Mouse (Mus musculus) G1E (cell line): ENCODE measurements around the gene Trim62. TPM values are rescaled to one million over a fixed set of nuclear protein-coding genes. Genes with fewer than 3 reads are reported as not detected.

ENCODE experiments used
- ATAC-seq: 2 replicates; pipeline ENCODE4 v1.8.0; 2016; ENCODE audit warnings: mild to moderate bottlenecking; ENCODE audit not compliant: insufficient number of reproducible peaks, poor library complexity, low FRiP score, severe bottlenecking; ENCODE audit errors: extremely low read depth
- DNase-seq: peaks from one replicate; pipeline ENCODE4 v3.0.0; 2012; ENCODE audit warnings: low spot score
- H3K27me3 ChIP-seq: 2 replicates; pipeline ENCODE4 v1.6.1; 2012; ENCODE audit warnings: mild to moderate bottlenecking, low read length, inconsistent platforms; ENCODE audit not compliant: insufficient read depth
- H3K36me3 ChIP-seq: replicated peaks from 2 replicates; pipeline ENCODE3; 2012; ENCODE audit warnings: mild to moderate bottlenecking, inconsistent platforms
- H3K4me1 ChIP-seq: 2 replicates; pipeline ENCODE4 v1.6.1; 2012; ENCODE audit warnings: low read depth, low read length, inconsistent platforms, mixed read lengths; ENCODE audit not compliant: insufficient read depth
- H3K4me3 ChIP-seq: 2 replicates; pipeline ENCODE4 v1.5.1; 2012; ENCODE audit warnings: low read depth, mild to moderate bottlenecking, inconsistent platforms, low read length, moderate library complexity, mixed read lengths
- H3K9me3 ChIP-seq: replicated peaks from 2 replicates; pipeline ENCODE4 v1.6.1; 2012; ENCODE audit warnings: inconsistent platforms
- CTCF ChIP-seq: IDR thresholded peaks from 2 replicates; pipeline ENCODE4 v1.5.1; 2012; ENCODE audit warnings: low read depth, low read length, inconsistent platforms, mixed read lengths
- GATA1 ChIP-seq: IDR thresholded peaks from 2 replicates; pipeline ENCODE4 v1.6.1; 2012; ENCODE audit warnings: borderline replicate concordance, low read length, inconsistent platforms, mixed read lengths
- GATA2 ChIP-seq: IDR thresholded peaks from 2 replicates; pipeline ENCODE4 v1.6.1; 2012; ENCODE audit warnings: low read depth, low read length, inconsistent platforms, borderline replicate concordance
- POLR2AphosphoS5 ChIP-seq: IDR thresholded peaks from 2 replicates; pipeline ENCODE4 v1.6.1; 2012; ENCODE audit warnings: low read depth, low read length, inconsistent platforms; ENCODE audit not compliant: insufficient replicate concordance
- TAL1 ChIP-seq: conservative IDR thresholded peaks from 2 replicates; pipeline ENCODE4 v1.6.1; 2012; ENCODE audit warnings: low read depth, low read length, inconsistent platforms, mixed read lengths
- polyA plus RNA-seq: library from polyadenylated mRNA; stranded (reverse); fragments of >175 nt; gene quantifications from 2 replicates; pipeline ENCODE4 v1.2.3, GENCODE M21; 2012
- total RNA-seq, 2 experiments: library from RNA; stranded (forward) in 1 of 2; stranded (reverse) in 1 of 2; fragments of 200-1000 nt in 1 of 2; fragments of >200 nt in 1 of 2; fragmentation: Nextera tagmentation in 1 of 2; gene quantifications; 2 replicates each; pipeline ENCODE4 v1.2.3; 2014 to 2017

Gene Trim62
- total and polyA plus RNA-seq, 3 experiments = 0.16 TPM; not detected in 2

DNA sequence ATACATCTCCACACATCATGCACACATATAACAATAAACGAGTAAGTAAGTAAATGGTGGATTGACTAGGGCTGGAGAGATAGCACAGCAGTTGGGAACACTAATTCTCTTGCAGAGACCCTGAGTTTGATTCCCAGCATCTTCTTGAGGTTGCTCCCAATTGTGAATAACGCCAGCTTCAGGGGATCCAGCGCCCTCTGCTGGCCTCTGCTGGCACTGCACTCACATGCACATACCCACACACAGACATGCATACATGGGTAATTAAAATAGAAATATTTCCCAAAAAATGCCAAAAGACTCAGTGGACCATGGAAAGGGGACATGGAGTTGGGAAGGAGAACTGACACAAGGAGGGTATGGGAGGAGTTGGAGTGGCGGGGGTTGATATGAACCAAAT is 24.5 kb upstream of the Trim62 start:
- DNase-seq (no peak), ATAC-seq (no peak)
- TF ChIP-seq GATA2 (no peak), POLR2AphosphoS5 (no peak), TAL1 (no peak), CTCF (peak; percentile 26; the same call in 1 of the 2 replicates), GATA1 (no peak)

DNA sequence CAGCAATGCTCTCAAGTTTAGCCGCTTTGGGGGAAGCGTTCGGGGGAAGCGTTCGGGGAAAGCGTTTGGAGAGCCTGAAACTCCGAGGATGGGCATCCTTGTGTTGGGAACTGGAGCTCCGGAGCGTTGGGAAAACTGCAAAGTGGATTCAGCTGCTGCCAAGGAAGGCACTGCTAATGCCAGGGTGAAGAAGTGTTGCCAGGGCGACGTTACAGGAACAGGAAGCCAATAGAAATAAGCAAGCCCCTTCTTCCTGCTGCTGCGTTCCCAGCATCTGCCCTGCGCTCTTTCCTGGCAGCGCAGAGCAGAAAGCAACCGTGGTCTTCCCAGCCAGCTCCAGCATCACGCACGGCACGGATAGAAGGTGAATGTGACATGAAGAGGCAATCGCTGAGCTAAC is 10.4 kb upstream of the Trim62 start:
- no peaks in the 10 kb centered on the region for H3K9me3 ChIP-seq
- no peaks in the 10 kb centered on the region for H3K36me3 ChIP-seq
- DNase-seq = no peak
- no peaks in the 10 kb centered on the region for H3K4me1 ChIP-seq
- H3K27me3 ChIP-seq = peaks cover 4% of the 10 kb centered on the region; the same call in 1 of the 2 replicates
- H3K4me3 ChIP-seq = no peak overlapping the region
- no peak for ATAC-seq
- no peak for TF ChIP-seq CTCF

More for the DNA sequence above, 24.5 kb upstream of the Trim62 start:
- Histone ChIP-seq H3K4me3 (no peak overlapping the region), H3K36me3 (no peaks in the 10 kb centered on the region), H3K4me1 (peaks cover 11% of the 10 kb centered on the region), H3K9me3 (0 out of 2 replicates have a peak, but pooled peaks cover 5% of the 10 kb centered on the region), H3K27me3 (no peaks in the 10 kb centered on the region; the same call in 1 of the 2 replicates)

DNA sequence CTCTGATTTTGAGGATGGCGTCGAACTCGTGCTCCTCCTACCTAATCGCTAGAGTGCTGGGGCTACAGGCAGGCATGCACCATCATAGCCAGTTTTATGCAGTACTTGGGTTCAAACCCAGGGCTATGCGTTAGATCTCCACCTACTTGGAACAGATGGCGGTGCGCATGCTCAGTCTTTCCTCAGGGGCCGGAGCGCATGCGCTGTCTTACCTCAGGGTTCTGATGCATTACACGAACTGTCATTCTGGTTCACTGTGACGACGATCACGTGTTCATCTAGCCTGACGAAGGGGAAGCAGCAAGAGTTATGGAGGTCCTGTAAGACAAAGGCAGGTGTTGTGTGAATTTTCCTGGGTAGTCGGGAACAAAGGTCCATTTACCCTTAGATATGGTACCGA is 9.3 kb upstream of the Trim62 start:
- Histone ChIP-seq H3K36me3 (no peaks in the 10 kb centered on the region), H3K9me3 (no peaks in the 10 kb centered on the region), H3K4me1 (no peaks in the 10 kb centered on the region), H3K27me3 (peaks cover 4% of the 10 kb centered on the region; the same call in 1 of the 2 replicates), H3K4me3 (no peak overlapping the region)
- TF ChIP-seq CTCF (no peak), GATA2 (no peak), TAL1 (no peak), GATA1 (no peak), POLR2AphosphoS5 (no peak)
- ATAC-seq (no peak), DNase-seq (no peak)

DNA sequence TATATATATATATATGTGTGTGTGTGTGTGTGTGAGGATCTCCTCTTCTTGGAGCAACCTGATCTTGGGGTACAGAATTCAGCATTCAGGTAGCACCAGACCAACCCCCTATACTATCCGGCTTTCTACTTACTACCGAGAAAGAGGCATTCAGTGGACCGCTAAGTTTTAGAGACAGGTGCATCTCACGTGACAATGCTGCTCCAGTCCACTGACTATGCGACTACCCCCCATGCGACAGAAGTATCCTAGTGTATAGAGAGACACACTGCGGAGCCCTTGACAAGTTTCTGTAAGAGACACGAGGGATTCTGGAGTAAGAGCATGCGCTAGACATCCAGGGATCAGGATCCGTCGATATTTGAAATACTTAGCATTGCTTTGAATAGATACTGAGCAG is 7.9 kb upstream of the Trim62 start:
- no peaks in the 10 kb centered on the region for H3K36me3 ChIP-seq
- H3K9me3 ChIP-seq = no peaks in the 10 kb centered on the region
- no peak overlapping the region for H3K4me3 ChIP-seq
- H3K4me1 ChIP-seq = no peaks in the 10 kb centered on the region
- H3K27me3 ChIP-seq = peaks cover 4% of the 10 kb centered on the region; the same call in 1 of the 2 replicates
- no peak for TF ChIP-seq GATA1
- TF ChIP-seq TAL1 = no peak
- TF ChIP-seq GATA2 = no peak
- TF ChIP-seq CTCF = no peak
- no peak for TF ChIP-seq POLR2AphosphoS5
- no peak for ATAC-seq
- DNase-seq = no peak

DNA sequence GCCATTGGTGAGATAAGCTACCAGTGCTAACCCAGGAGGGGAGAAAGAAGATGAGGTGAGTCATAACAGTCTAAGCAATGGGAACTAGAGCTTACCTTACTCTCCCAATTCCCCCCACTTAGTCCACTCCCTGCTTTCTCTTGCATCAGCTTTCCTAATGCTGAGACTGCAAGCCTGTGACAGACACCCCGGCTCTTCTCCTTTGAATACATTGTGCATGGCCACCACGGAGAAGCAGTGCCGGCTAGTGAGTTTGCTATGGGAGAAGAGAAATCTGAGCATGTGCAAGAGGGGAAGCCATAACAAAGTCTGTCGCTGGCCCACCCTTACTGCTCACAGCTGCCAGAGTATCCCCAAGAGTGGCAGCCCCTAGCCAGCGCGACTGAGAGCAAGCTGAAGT is 5.9 kb upstream of the Trim62 start:
- no peaks in the 10 kb centered on the region for H3K9me3 ChIP-seq
- ATAC-seq (no peak), DNase-seq (no peak)
- H3K36me3 ChIP-seq = no peaks in the 10 kb centered on the region
- no peaks in the 10 kb centered on the region for H3K4me1 ChIP-seq
- no peak overlapping the region for H3K4me3 ChIP-seq
- no peak for TF ChIP-seq GATA2
- H3K27me3 ChIP-seq = peaks cover 4% of the 10 kb centered on the region; the same call in 1 of the 2 replicates

DNA sequence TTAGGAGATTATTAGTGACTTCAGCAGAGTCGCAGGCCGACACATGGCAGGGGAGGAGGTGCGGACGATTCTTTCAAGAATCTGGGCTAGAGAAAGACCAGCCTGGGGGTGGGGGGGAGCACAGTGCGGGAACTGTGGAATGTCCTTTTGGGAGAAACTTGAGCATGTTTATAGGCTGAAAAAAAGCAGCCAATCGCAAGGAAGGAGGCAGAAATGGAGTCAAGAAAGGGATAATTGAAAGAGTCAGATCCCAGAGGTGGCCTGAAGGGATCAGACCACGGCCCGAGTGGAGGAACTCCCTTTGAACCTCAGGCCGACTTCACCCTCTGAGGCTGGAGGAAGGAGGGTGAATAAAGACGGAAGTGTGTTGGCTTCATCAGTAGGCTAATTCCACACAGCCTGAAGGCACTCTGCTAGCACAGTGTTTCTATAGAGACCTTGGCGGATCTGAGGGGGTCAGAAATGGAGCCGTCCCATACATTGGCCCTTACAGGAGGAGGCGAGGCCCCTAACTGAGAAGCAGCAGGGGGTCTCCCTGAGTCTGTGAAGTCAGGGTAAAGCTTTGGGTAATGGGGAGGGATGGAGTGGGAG is 4.4 kb upstream of the Trim62 start:
- TF ChIP-seq GATA2 = no peak
- no peak for TF ChIP-seq GATA1
- TF ChIP-seq POLR2AphosphoS5 = no peak
- no peak for TF ChIP-seq TAL1
- H3K4me1 ChIP-seq = no peaks in the 10 kb centered on the region
- ATAC-seq (no peak), DNase-seq (no peak)
- H3K4me3 ChIP-seq = no peak overlapping the region
- peaks cover 2% of the 10 kb centered on the region; the same call in 1 of the 2 replicates for H3K27me3 ChIP-seq
- H3K36me3 ChIP-seq = no peaks in the 10 kb centered on the region
- H3K9me3 ChIP-seq = peaks cover 6% of the 10 kb centered on the region
